Mouse (Mus musculus): ENCODE measurements around the gene RPS10-NUDT3.

Gene RPS10-NUDT3

GRCm38 (mm10) chr17:27610679-27611518 lies 24.1 kb downstream of the RPS10-NUDT3 start:
- DNase-seq (ENCODE audit: low read depth, low spot score): no peak

GRCm38 (mm10) chr17:27609576-27609975 lies 25.4 kb downstream of the RPS10-NUDT3 start:
- DNase-seq (ENCODE audit: low read depth, low spot score): no peak

- no peak for DNase-seq (ENCODE audit: low read depth, low spot score)
Observed at GRCm38 (mm10) chr17:27603522-27604234, 31.3 kb downstream of the RPS10-NUDT3 start.

- DNase-seq (ENCODE audit: low read depth, low spot score): no peak
Observed at GRCm38 (mm10) chr17:27603036-27603435, 32.0 kb downstream of the RPS10-NUDT3 start.

GRCm38 (mm10) chr17:27600869-27601268 lies 34.2 kb downstream of the RPS10-NUDT3 start:
- DNase-seq (ENCODE audit: low read depth, low spot score): no peak

GRCm38 (mm10) chr17:27600286-27600685 lies 34.7 kb downstream of the RPS10-NUDT3 start:
- no peak for DNase-seq (ENCODE audit: low read depth, low spot score)

DNA sequence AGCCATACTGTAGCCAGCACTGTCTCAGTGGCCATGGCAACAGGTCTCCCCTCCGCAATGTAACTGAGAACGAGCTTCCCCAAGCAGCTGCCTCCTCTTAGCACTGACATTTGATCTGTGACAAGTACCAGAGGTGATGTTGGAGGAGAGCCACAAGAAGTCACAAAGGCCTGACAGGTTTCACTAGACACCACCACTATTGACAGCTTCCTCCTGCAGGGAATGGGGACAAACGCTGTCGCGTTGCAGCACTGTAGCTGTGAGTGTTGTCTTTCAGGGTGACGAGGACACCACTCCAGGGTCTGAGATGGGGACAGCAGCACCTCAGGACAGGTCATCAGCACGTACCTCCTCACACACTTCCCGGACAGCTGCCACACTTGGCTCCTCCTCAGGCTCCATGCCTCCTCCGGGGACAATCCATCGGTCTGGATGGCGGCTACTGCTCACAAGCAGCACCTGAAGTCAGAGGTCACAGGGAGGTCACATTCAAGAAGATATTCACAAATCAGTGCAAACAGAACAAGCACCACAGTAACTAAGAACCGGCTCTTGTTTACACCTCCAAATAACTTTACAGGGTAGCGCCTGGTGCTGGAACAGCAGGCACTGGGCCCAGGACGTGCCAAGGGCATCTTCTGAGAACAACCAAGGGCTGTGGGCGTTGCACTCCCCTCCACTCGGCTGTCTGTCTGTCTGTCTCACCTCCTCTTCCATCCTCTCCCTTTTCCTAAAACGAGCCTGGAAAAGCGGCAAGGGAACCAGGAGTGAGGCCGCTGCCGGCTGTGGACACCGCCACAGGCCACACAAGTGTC lies 38.4 kb downstream of the RPS10-NUDT3 start:
- no peak for DNase-seq (ENCODE audit: low read depth, low spot score)

- DNase-seq (ENCODE audit: low read depth, low spot score): no peak
Observed at GRCm38 (mm10) chr17:27595659-27596375, 39.2 kb downstream of the RPS10-NUDT3 start.

GRCm38 (mm10) chr17:27592565-27592910 lies 42.5 kb downstream of the RPS10-NUDT3 start:
- no peak for DNase-seq (ENCODE audit: low read depth, low spot score)

DNA sequence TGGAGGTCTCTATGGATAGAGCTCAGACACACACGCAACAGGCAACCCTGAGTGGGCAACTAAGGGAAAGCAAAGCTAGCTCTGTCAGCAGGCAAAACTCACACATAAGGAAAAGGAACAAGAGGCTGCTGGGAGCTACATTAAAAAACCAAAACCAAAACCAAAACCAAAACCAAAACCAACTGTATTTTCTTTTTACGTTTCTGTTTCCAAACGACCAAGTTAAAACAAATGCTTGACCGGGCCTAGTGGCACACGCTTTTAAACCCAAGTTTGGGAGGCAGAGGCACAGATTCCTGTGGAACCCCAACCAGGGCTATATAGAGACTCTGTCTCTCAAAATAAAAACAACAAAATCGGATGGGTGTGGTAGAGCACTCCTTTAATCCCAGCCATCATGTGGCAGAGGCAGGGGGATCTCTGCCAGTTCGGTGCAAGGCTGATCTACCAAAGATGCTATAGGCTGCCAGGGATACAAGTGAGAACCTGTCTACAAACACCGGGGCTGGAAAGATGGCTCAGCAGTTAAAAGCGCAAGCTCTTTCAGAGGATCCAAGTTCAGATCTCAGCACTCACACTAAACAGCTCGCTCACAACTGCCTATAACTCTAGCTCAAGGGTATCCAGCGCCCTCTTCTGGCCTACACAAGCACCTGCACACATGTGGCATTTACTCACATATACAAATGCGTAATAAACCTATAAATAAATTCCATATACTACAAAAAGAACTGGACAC lies 43.0 kb downstream of the RPS10-NUDT3 start:
- DNase-seq (ENCODE audit: low read depth, low spot score): no peak

- no peak for DNase-seq (ENCODE audit: low read depth, low spot score)
Observed at GRCm38 (mm10) chr17:27588231-27588630, 46.8 kb downstream of the RPS10-NUDT3 start.

GRCm38 (mm10) chr17:27587252-27587651 lies 47.8 kb downstream of the RPS10-NUDT3 start:
- no peak for DNase-seq (ENCODE audit: low read depth, low spot score)

DNA sequence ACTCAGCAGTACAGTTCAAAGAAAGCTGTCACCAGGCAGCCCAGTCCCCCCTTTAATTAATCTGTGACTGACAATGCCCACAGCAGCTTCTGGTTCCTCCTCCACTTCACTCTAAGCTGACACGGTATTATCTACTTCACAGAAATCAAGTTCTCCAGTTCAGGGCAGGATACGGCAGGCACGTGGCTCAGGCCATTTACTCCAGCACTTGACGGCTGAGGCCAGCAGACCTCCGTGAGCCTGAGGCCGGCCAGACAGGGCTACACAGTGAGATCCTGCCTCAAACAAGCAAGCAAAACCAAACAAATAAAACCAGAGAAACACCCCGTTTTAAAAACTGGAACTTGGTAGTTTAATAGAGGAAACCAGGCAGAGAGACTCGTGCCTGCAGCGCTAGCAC lies 48.4 kb downstream of the RPS10-NUDT3 start:
- DNase-seq (ENCODE audit: low read depth, low spot score): no peak

DNA sequence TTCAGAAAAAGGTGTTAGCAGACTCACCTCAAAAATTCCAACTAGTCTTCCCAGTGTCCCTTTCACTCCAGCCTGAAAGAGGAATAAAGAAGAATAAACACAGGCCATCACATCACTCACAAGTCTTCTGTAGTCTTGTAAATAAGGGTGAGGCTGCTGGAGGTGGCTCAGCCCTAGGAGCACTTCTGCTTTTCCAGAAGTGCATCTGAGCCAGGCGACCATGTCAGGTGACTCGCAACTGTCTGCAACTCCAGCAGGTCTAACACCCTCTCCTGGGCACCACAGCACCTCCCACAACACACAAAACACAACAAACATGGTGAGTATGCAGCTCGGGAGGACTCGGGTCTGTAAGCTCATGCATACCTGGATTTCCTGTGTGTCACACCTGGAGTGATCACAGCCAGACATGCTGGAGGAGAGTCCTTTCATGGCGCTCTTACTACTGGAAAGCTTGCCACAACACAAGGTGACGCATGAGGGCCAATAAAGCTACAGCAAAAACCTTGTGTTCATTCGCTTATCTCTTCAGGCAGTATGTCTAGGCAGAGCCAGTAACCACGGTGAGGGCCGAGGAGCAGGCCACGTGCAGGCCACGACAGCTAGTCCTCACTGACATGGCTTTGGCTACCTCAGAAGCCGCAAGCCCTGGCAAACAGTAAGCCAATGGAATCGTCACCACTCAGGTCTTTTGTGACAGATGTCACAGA lies 51.7 kb downstream of the RPS10-NUDT3 start:
- DNase-seq (ENCODE audit: low read depth, low spot score): no peak

GRCm38 (mm10) chr17:27580392-27581068 lies 54.5 kb downstream of the RPS10-NUDT3 start:
- DNase-seq (ENCODE audit: low read depth, low spot score): no peak

GRCm38 (mm10) chr17:27579816-27580215 lies 55.2 kb downstream of the RPS10-NUDT3 start:
- DNase-seq (ENCODE audit: low read depth, low spot score): no peak

DNA sequence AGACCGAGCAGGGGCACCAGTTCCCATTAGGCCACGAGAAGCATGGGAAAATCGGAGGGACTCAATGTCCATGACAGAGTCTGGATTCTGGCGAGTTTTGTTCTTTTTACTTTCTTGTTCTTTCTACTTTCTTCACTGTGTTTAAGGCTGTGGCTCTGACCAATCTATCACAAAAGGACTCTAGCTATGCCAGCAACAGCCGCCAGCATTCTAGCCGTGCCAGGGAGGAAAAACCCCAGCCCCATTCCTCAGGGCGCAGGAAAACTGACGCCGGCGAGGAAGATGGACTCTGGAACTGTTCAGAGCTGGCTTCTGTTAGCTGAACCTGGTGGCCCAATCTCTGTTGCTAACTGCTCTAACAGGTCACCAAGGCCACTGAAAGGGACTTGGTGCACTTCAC lies 56.5 kb downstream of the RPS10-NUDT3 start:
- no peak for DNase-seq (ENCODE audit: low read depth, low spot score)

GRCm38 (mm10) chr17:27577468-27577867 lies 57.6 kb downstream of the RPS10-NUDT3 start:
- DNase-seq (ENCODE audit: low read depth, low spot score): no peak

- DNase-seq (ENCODE audit: low read depth, low spot score): no peak
Observed at GRCm38 (mm10) chr17:27576056-27576455, 59.0 kb downstream of the RPS10-NUDT3 start.
